Mouse (Mus musculus) CD4-positive helper T cell, adult 2 months (primary cell): ENCODE data around the gene Tanc1.
"Not testable (repeated sequence)": the region's sequence is repeated elsewhere in the genome, so short reads cannot be mapped to it uniquely, and the experiment has no call there.

Experiments used
- DNase-seq: peaks from one replicate; pipeline ENCODE4 v3.0.0-alpha.2; 2012; ENCODE audit warnings: low read depth, missing footprints, low spot score

Gene Tanc1

GRCm38 (mm10) chr2:59828777-59829508 is 217.1 kb downstream of the Tanc1 start:
- no peak for DNase-seq

GRCm38 (mm10) chr2:59829718-59830117 is 217.9 kb downstream of the Tanc1 start:
- DNase-seq = no peak

- DNase-seq = no peak
Observed at GRCm38 (mm10) chr2:59830151-59830550, 218.3 kb downstream of the Tanc1 start.

- DNase-seq = no peak
Observed at GRCm38 (mm10) chr2:59830940-59831339, 219.1 kb downstream of the Tanc1 start.

GRCm38 (mm10) chr2:59831831-59832230 is 220.0 kb downstream of the Tanc1 start:
- DNase-seq = no peak

GRCm38 (mm10) chr2:59838825-59839224 is 227.0 kb downstream of the Tanc1 start:
- DNase-seq = no peak

- DNase-seq = no peak
Observed at GRCm38 (mm10) chr2:59839755-59840154, 227.9 kb downstream of the Tanc1 start.

- DNase-seq = no peak
Observed at GRCm38 (mm10) chr2:59840191-59840590, 228.3 kb downstream of the Tanc1 start.

GRCm38 (mm10) chr2:59841189-59841939 is 229.5 kb downstream of the Tanc1 start:
- no peak for DNase-seq

- no peak for DNase-seq
Observed at GRCm38 (mm10) chr2:59841944-59842343, 230.1 kb downstream of the Tanc1 start.

GRCm38 (mm10) chr2:59842556-59843008 is 230.7 kb downstream of the Tanc1 start:
- no peak for DNase-seq

- no peak for DNase-seq
Observed at GRCm38 (mm10) chr2:59843156-59843555, 231.3 kb downstream of the Tanc1 start.

GRCm38 (mm10) chr2:59843848-59844247 is 232.0 kb downstream of the Tanc1 start:
- DNase-seq = no peak

- DNase-seq = not testable (repeated sequence)
Observed at GRCm38 (mm10) chr2:59851885-59852284, 240.0 kb downstream of the Tanc1 start.

- no peak for DNase-seq
Observed at GRCm38 (mm10) chr2:59852916-59853315, 241.1 kb downstream of the Tanc1 start.

GRCm38 (mm10) chr2:59853543-59853942 is 241.7 kb downstream of the Tanc1 start:
- no peak for DNase-seq

GRCm38 (mm10) chr2:59854363-59854762 is 242.5 kb downstream of the Tanc1 start:
- no peak for DNase-seq

GRCm38 (mm10) chr2:59862618-59863017 is 250.8 kb downstream of the Tanc1 start:
- no peak for DNase-seq

GRCm38 (mm10) chr2:59870526-59870925 is 258.7 kb downstream of the Tanc1 start:
- no peak for DNase-seq

GRCm38 (mm10) chr2:59876482-59876881 is 264.6 kb downstream of the Tanc1 start:
- no peak for DNase-seq

GRCm38 (mm10) chr2:59877335-59877734 is 265.5 kb downstream of the Tanc1 start:
- DNase-seq = no peak

- no peak for DNase-seq
Observed at GRCm38 (mm10) chr2:59878221-59878620, 266.4 kb downstream of the Tanc1 start.

GRCm38 (mm10) chr2:59881404-59881803 is 269.6 kb downstream of the Tanc1 start:
- DNase-seq = peak; percentile 16
